Mouse (Mus musculus) mouse trophoblast stem cell (cell line): Measurements from ENCODE around the gene Arrb1.

Experiments
- in situ Hi-C, 2 experiments: fragments of 300-500 bp; cut with MseI, MboI; formaldehyde crosslinking; loops; 2 replicates in 1 of 2; 3 replicates in 1 of 2; pipeline ENCODE4 v1.15.1; 2025

Gene Arrb1

GRCm38 (mm10) chr7:99579491-99580190 lies 44.4 kb downstream of the Arrb1 start:
- in situ Hi-C loops = no loop called here

GRCm38 (mm10) chr7:99580247-99580646 lies 45.0 kb downstream of the Arrb1 start:
- in situ Hi-C loops = no loop called here

GRCm38 (mm10) chr7:99582306-99582705 lies 47.0 kb downstream of the Arrb1 start:
- in situ Hi-C loops = no loop called here

- in situ Hi-C loops = no loop called here
Measured at GRCm38 (mm10) chr7:99582867-99583266, 47.6 kb downstream of the Arrb1 start.

- in situ Hi-C loops = no loop called here
Measured at GRCm38 (mm10) chr7:99583625-99584024, 48.4 kb downstream of the Arrb1 start.

GRCm38 (mm10) chr7:99585976-99586375 lies 50.7 kb downstream of the Arrb1 start:
- in situ Hi-C loops = no loop called here

GRCm38 (mm10) chr7:99590064-99590463 lies 54.8 kb downstream of the Arrb1 start:
- in situ Hi-C loops = loop anchor here (10.0 kb wide), 2 partner anchors 85 to 95 kb away; no protein-coding TSS in a partner anchor

- in situ Hi-C loops = loop anchor here (10.0 kb wide), 2 partner anchors 86 to 96 kb away; no protein-coding TSS in a partner anchor
Measured at GRCm38 (mm10) chr7:99590646-99591045, 55.4 kb downstream of the Arrb1 start.

- in situ Hi-C loops = loop anchor here (10.0 kb wide), 2 partner anchors 88 to 98 kb away; no protein-coding TSS in a partner anchor
Measured at GRCm38 (mm10) chr7:99592669-99593068, 57.4 kb downstream of the Arrb1 start.

- in situ Hi-C loops = loop anchor here (10.0 kb wide), 2 partner anchors 89 to 99 kb away; no protein-coding TSS in a partner anchor
Measured at GRCm38 (mm10) chr7:99593868-99594803, 58.9 kb downstream of the Arrb1 start.

GRCm38 (mm10) chr7:99598722-99599121 lies 63.5 kb downstream of the Arrb1 start:
- in situ Hi-C loops = loop anchor here (10.0 kb wide), 2 partner anchors 94 to 104 kb away; no protein-coding TSS in a partner anchor

- in situ Hi-C loops = no loop called here
Measured at GRCm38 (mm10) chr7:99603875-99604662, 68.8 kb downstream of the Arrb1 start.

GRCm38 (mm10) chr7:99605058-99605457 lies 69.8 kb downstream of the Arrb1 start:
- in situ Hi-C loops = no loop called here

- in situ Hi-C loops = no loop called here
Measured at GRCm38 (mm10) chr7:99606303-99606702, 71.0 kb downstream of the Arrb1 start.

- in situ Hi-C loops = no loop called here
Measured at GRCm38 (mm10) chr7:99606766-99607165, 71.5 kb downstream of the Arrb1 start.

- in situ Hi-C loops = no loop called here
Measured at GRCm38 (mm10) chr7:99607632-99608031, 72.4 kb downstream of the Arrb1 start.

GRCm38 (mm10) chr7:99618264-99618663 lies 83.0 kb downstream of the Arrb1 start:
- in situ Hi-C loops = no loop called here

- in situ Hi-C loops = no loop called here
Measured at GRCm38 (mm10) chr7:99618860-99619259, 83.6 kb downstream of the Arrb1 start.

GRCm38 (mm10) chr7:99625722-99626375 lies 90.6 kb downstream of the Arrb1 start:
- in situ Hi-C loops = loop anchor here in 1 of 2 experiments (10.0 kb wide), 1 partner anchor 169 kb away; no protein-coding TSS in a partner anchor

- in situ Hi-C loops = loop anchor here in 1 of 2 experiments (10.0 kb wide), 1 partner anchor 168 kb away; no protein-coding TSS in a partner anchor
Measured at GRCm38 (mm10) chr7:99626376-99627270, 91.4 kb downstream of the Arrb1 start, which contains the start of gene Tpbgl. Gene Tpbgl (minus strand): TSS chr7:99627103.
